Mouse (Mus musculus) heart, adult 9 months (tissue): ENCODE measurements around the gene Mturn.

Experiments used
- DNase-seq, 2 experiments: peaks; one replicate each; pipeline ENCODE4 v3.0.0; 2022; ENCODE audit warnings: low spot score in 2 of 2

Gene Mturn

GRCm38 (mm10) chr6:54729451-54730105 lies 48.2 kb downstream of the Mturn start:
- no peak for DNase-seq

- DNase-seq = no peak
Measured at GRCm38 (mm10) chr6:54731726-54732125, 50.3 kb downstream of the Mturn start.

GRCm38 (mm10) chr6:54732721-54733120 lies 51.3 kb downstream of the Mturn start:
- no peak for DNase-seq

- DNase-seq = peak; percentile 19 to 47
Measured at GRCm38 (mm10) chr6:54736126-54736525, 54.7 kb downstream of the Mturn start.

GRCm38 (mm10) chr6:54737255-54737654 lies 55.8 kb downstream of the Mturn start:
- DNase-seq = no peak

GRCm38 (mm10) chr6:54737684-54738083 lies 56.3 kb downstream of the Mturn start:
- no peak for DNase-seq

GRCm38 (mm10) chr6:54749056-54749455 lies 67.6 kb downstream of the Mturn start:
- no peak for DNase-seq

GRCm38 (mm10) chr6:54751621-54752020 lies 70.2 kb downstream of the Mturn start:
- DNase-seq = no peak

GRCm38 (mm10) chr6:54752076-54752475 lies 70.7 kb downstream of the Mturn start:
- DNase-seq = peak in 1 of 2 experiments; percentile 16
